Mouse (Mus musculus): ENCODE measurements at regions not wholly inside any gene's neighbourhood (a gene's known extent, or its start where the extent isn't known, plus 50 kb on each side); places are given as distances from the start of the nearest gene placed in this dataset.
A peak's percentile ranks its signal among the peaks of the same experiment; 100 is the strongest.

DNA sequence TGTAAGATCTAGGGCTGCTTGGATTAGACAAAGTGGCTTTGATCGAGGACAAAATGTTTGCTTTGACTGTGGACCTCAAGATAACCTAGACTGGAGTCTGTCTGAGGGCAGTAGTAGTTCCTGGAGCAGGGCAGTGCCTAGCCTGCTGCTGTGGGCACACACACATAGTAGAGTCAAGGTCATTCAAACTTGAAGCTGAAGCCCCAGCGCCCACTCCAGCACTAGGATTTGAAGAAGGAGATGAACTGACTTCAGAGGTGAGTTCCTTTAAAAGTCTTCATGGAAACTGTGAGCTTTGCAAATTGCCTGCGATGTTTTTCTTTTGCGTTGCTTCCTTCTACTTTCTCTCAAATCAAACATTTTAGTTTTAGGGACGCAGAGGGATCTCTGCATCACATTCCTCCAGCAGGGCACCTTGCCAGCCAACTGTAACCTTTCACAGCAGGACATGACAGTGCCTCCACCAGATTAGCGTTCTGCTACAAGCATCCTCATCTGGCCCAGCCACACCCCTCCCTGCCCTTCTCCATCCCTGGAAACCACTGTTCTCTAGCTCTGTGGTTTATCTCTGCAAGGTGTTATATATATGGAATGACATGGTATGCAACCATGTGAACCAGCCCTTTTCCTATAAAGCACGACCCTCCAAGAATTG, 377.3 kb upstream of the Gm10131 start:
- no peaks in the 10 kb centered on the region for H3K9me3 ChIP-seq
- 65% methylated on average over 7 of the region's 7 CpGs for WGBS

DNA sequence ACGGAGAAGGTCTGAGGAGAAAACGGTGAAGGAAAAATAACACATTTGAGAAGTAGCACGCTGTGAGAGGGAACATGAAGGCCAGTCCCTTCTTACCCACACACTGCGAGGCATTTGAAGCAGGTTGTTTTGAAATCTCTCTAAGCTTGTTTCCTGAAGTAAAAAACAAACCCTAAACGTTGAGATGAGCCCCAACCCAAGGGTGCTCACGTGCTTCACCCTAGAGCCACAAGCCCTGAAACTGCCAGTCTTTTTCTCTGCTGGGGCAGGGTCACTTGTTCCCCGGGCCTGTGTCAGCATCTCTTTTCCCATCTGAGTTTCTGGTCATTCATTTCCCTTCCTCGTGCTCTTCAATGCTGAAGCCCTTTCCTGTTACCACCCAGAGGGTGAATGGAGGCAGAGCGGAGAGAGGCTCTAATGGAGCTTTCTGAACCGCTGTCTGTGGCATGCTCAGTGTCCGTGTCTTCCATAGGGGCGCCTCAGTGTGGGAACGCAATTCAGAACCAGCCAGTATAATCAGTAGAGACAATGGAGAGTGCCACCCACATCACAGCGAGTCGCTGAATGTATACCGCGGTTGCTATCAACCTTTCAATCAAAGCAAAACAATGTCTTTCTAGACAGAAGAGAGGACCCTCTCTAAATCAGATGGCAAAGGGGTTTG, 375.0 kb upstream of the Gm10131 start:
- no peaks in the 10 kb centered on the region for H3K36me3 ChIP-seq
- H3K4me3 ChIP-seq (replicated peaks), result no peak overlapping the region
- no peak overlapping the region for H3K27ac ChIP-seq
- H3K27me3 ChIP-seq (replicated peaks), result no peaks in the 10 kb centered on the region
- WGBS, result 79% methylated on average over 17 of the region's 17 CpGs
- H3K9ac ChIP-seq, result no peak overlapping the region
- no peaks in the 10 kb centered on the region for H3K9me3 ChIP-seq
- H3K4me1 ChIP-seq (replicated peaks), result no peaks in the 10 kb centered on the region
- ATAC-seq, result no peak
- H3K4me2 ChIP-seq (replicated peaks), result no peak overlapping the region

More for the DNA sequence above, 377.3 kb upstream of the Gm10131 start:
- no peaks in the 10 kb centered on the region for H3K36me3 ChIP-seq
- H3K27me3 ChIP-seq (replicated peaks), result no peaks in the 10 kb centered on the region
- H3K27ac ChIP-seq, result no peak overlapping the region
- no peak overlapping the region for H3K9ac ChIP-seq
- H3K4me3 ChIP-seq (replicated peaks), result no peak overlapping the region
- no peaks in the 10 kb centered on the region for H3K4me1 ChIP-seq (replicated peaks)
- no peak overlapping the region for H3K4me2 ChIP-seq (replicated peaks)
- ATAC-seq, result no peak

DNA sequence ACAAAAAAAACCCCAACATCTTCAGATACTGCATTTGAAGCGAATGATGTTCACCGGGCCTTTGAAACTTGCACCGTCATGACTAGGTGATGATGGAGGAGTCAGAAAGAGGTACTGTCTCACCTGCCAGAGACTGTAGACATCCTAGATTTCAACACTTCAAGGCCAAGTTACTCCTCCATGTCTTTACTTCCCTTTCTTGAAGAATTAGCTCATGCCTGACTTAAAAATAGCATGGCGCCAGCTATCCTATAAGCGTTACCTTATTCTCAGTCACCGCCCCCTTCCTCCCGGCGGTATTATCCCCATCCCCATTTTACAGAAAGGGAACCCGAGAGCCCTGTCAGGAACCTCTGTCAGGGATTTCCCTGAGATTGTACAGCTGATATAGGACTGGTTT, 374.4 kb upstream of the Gm10131 start:
- no peak for ATAC-seq
- H3K4me1 ChIP-seq (replicated peaks), result no peaks in the 10 kb centered on the region
- no peak overlapping the region for H3K4me2 ChIP-seq (replicated peaks)
- no peaks in the 10 kb centered on the region for H3K9me3 ChIP-seq
- no peaks in the 10 kb centered on the region for H3K27me3 ChIP-seq (replicated peaks)
- WGBS, result 93% methylated on average over 9 of the region's 9 CpGs
- no peak overlapping the region for H3K4me3 ChIP-seq (replicated peaks)
- H3K36me3 ChIP-seq, result no peaks in the 10 kb centered on the region
- no peak overlapping the region for H3K9ac ChIP-seq
- no peak overlapping the region for H3K27ac ChIP-seq

DNA sequence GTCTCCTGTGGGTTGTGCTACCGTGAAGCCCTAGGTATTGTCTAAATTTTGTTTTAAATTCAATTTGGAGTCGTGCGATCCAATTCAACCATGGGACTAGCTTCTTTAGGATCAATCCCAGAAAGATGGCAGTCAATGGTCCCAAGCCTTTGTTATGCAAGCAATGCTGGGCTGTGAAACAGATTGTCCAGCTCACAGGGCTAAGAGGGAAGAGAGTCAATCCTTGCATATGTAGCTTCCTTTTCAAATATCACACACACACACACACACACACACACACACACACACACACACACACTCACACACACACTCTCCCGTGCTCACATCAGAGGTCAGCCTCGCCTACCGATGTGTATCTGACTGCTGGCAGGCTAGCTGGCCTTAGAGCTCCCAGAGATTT, 373.8 kb upstream of the Gm10131 start:
- no peak overlapping the region for H3K9ac ChIP-seq
- no peaks in the 10 kb centered on the region for H3K9me3 ChIP-seq
- no peak overlapping the region for H3K4me3 ChIP-seq (replicated peaks)
- H3K27me3 ChIP-seq (replicated peaks), result no peaks in the 10 kb centered on the region
- H3K36me3 ChIP-seq, result no peaks in the 10 kb centered on the region
- H3K27ac ChIP-seq, result no peak overlapping the region
- no peak overlapping the region for H3K4me2 ChIP-seq (replicated peaks)
- WGBS, result 85% methylated on average over 6 of the region's 6 CpGs
- ATAC-seq, result no peak; the same call in 1 of the 2 replicates
- H3K4me1 ChIP-seq (replicated peaks), result no peaks in the 10 kb centered on the region

DNA sequence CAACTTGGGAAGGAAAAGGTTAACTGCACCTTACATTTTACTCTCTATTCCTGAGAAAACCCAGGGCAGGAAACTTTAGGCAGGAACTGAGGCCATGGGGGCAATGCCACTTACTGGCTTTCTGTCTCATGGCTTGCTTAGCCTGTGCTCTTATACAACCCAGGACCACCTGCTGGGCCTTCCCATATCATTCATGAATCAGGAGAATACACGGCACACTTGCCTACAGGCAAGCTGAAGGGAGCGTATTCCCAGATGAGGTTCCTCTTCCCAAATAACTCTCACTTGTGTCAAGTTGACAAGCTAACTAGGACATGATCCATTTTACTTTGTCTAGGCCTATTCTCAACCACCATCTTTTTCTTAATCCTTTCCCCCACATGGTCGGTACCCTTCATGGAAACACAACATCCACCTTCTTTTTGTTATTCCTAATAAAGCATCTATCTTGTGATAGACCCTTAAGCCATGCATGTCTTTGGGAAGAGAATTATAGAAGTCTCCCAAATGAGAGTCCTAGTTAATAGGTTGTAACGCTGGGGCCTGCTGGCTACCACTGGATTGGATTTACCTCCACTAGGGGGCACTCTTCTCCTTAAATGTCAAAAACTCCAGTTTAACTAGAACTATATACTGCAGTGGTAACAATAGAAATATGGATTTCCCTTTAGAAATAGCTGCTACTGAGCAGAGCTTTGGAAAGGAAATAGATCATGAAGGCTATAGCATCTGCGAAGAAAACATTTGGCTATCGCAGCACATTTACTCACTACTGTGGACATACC, 373.2 kb upstream of the Gm10131 start:
- Histone ChIP-seq H3K4me1 (replicated peaks) (no peaks in the 10 kb centered on the region), H3K36me3 (no peaks in the 10 kb centered on the region), H3K27ac (no peak overlapping the region), H3K9ac (no peak overlapping the region), H3K4me2 (replicated peaks) (no peak overlapping the region), H3K9me3 (no peaks in the 10 kb centered on the region), H3K4me3 (replicated peaks) (no peak overlapping the region), H3K27me3 (replicated peaks) (no peaks in the 10 kb centered on the region)
- 53% methylated on average over 6 of the region's 6 CpGs for WGBS
- peak; percentile 74 for ATAC-seq

DNA sequence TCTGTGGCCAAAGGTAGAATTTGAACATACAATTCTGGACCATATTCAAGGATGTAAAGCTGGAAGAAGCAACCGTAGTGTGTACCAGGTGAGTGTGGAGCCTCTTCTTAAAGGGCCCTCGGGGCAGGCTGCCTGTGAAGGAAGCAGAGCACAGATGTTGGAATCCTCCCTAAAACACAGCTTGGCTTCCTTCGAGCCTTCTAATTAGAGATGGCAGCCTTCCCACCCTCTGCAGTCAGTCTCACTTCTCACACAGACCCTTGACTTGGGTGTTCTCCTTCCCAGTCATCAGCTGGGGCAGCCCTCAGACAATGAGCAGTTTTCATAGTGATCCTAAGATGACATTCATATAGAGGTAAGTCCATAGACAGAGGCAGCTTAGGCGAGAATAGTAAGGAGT, 371.7 kb upstream of the Gm10131 start:
- Histone ChIP-seq H3K4me1 (replicated peaks) (no peaks in the 10 kb centered on the region), H3K9me3 (no peaks in the 10 kb centered on the region), H3K9ac (no peak overlapping the region), H3K4me2 (replicated peaks) (no peak overlapping the region), H3K36me3 (no peaks in the 10 kb centered on the region), H3K27me3 (replicated peaks) (no peaks in the 10 kb centered on the region), H3K4me3 (replicated peaks) (no peak overlapping the region), H3K27ac (no peak overlapping the region)
- no peak for ATAC-seq
- 75% methylated on average over 4 of the region's 4 CpGs for WGBS

DNA sequence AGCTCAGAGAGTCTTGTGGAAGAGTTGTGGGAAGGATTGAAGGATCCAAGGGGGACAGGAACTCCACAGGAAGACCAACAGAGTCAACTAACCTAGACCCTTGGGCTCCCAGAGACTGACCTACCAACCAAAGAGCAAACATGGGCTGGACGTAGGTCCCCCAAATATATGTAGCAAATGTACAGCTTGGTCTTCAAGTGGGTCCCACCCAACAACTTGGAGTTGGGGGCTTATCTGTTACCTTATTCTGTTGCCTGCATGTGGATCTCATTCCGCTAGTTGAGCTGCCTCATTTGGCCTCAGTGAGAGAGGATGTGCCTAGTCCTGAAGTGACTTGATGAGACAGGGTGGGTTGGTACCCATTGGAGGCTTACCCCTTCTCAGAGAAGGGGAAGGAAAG, 371.1 kb upstream of the Gm10131 start:
- H3K4me2 ChIP-seq (replicated peaks), result no peak overlapping the region
- H3K27ac ChIP-seq, result no peak overlapping the region
- 98% methylated on average over 2 of the region's 2 CpGs for WGBS
- H3K36me3 ChIP-seq, result no peaks in the 10 kb centered on the region
- no peaks in the 10 kb centered on the region for H3K4me1 ChIP-seq (replicated peaks)
- no peak overlapping the region for H3K4me3 ChIP-seq (replicated peaks)
- no peaks in the 10 kb centered on the region for H3K27me3 ChIP-seq (replicated peaks)
- ATAC-seq, result no peak
- H3K9me3 ChIP-seq, result no peaks in the 10 kb centered on the region
- H3K9ac ChIP-seq, result no peak overlapping the region

DNA sequence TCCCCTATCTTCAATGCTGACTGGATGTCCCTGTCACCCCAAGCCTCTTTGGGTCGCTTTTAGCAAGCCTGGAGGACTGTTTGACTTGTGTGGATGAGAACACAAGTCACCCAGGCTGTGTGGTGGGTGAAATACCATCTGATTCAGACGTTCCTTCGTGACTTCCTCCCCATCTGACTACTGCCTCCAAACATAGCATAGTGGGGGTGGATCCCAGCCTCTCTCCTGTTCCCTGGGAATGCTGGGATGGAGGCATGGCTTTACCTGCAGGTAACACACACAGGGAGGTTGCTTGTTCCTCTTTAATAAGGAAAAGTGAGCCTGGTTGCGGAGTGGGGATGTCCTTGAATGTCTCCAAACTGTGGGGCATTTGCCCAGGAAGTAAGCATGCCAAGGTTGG, 369.0 kb upstream of the Gm10131 start:
- WGBS, result 74% methylated on average over 4 of the region's 4 CpGs
- Histone ChIP-seq H3K4me1 (replicated peaks) (no peaks in the 10 kb centered on the region), H3K36me3 (no peaks in the 10 kb centered on the region), H3K9me3 (no peaks in the 10 kb centered on the region), H3K9ac (no peak overlapping the region), H3K27me3 (replicated peaks) (no peaks in the 10 kb centered on the region), H3K4me3 (replicated peaks) (no peak overlapping the region), H3K27ac (no peak overlapping the region), H3K4me2 (replicated peaks) (no peak overlapping the region)
- no peak for ATAC-seq

DNA sequence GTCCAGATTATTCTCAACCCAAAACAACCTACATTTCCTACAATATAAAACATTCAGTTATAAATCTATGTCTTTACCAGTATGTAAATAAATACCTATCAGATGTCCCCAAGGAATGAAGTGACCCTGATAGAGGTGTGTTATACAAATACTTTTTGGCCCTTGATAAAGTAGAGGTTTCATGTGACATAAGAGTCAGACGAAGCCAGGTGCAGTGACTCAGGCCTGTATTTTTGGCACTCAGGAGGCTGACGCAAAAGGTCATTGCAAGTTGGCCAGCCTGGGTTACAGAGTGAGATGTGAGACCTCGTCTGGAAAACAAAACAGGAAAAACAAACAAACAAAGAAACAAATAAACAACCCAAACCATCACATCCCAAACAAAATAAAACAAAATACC, 367.4 kb upstream of the Gm10131 start:
- Histone ChIP-seq H3K27ac (no peak overlapping the region), H3K4me2 (replicated peaks) (no peak overlapping the region), H3K36me3 (no peaks in the 10 kb centered on the region), H3K4me3 (replicated peaks) (no peak overlapping the region), H3K9me3 (no peaks in the 10 kb centered on the region), H3K4me1 (replicated peaks) (0 out of 2 replicates have a peak, but pooled peaks cover 3% of the 10 kb centered on the region), H3K9ac (no peak overlapping the region), H3K27me3 (replicated peaks) (no peaks in the 10 kb centered on the region)
- 63% methylated on average over 3 of the region's 3 CpGs for WGBS
- ATAC-seq, result no peak

DNA sequence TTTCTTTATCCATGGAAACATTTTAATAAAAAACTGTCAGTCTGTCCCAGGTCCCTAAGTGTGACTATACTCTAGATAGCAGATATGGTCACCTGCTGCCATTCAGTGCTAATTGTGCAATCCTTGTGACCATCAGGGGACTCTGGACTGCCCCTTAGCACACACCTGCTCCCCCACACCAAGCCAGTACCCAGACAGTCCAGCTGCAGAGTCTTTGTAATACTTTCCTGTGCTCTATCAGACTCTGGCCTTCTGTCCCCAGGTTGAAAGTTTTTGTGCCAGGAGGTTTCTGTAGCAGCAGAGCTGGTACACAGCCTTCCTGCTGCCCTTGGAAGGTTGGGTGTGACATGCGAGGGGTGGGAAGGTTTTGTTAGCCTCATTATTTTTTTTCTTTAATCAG, 366.9 kb upstream of the Gm10131 start:
- no peak overlapping the region for H3K9ac ChIP-seq
- H3K27ac ChIP-seq, result no peak overlapping the region
- no peaks in the 10 kb centered on the region for H3K27me3 ChIP-seq (replicated peaks)
- WGBS, result 64% methylated on average over 1 of the region's 1 CpGs
- H3K9me3 ChIP-seq, result no peaks in the 10 kb centered on the region
- H3K4me3 ChIP-seq (replicated peaks), result no peak overlapping the region
- no peak for ATAC-seq
- H3K36me3 ChIP-seq, result no peaks in the 10 kb centered on the region
- 0 out of 2 replicates have a peak, but pooled peaks cover 6% of the 10 kb centered on the region for H3K4me1 ChIP-seq (replicated peaks)
- H3K4me2 ChIP-seq (replicated peaks), result no peak overlapping the region

DNA sequence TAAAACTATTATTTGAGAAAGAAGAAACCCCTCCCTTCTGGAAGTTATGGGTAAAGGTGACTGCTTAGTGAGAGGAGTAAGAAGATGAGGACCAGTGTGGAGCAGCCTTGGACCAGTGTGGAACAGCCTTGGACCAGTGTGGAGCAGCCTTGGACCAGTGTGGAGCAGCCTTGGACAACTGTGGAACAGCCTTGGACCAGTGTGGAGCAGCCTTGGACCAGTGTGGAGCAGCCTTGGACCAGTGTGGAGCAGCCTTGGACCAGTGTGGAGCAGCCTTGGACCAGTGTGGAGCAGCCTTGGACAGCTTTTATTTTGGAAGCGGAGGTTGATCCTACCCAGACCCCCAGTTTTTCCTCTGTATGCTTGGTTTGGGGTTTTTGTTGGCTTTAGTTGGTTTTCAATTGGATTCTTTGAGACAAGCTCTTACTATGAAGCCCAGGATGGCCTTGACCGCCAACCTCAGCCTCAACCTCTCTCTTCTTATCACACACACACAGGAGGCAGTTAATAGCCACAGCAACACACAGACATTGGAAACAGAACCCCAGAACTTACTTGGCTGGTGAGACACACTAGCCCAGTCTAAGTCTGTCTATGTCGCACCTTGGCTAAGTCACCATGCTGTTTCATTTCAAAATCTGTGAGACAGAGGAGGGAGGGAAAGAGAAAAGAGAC, 364.7 kb upstream of the Gm10131 start:
- Histone ChIP-seq H3K4me3 (replicated peaks) (no peak overlapping the region), H3K4me2 (replicated peaks) (no peak overlapping the region), H3K27ac (no peak overlapping the region), H3K9ac (no peak overlapping the region), H3K27me3 (replicated peaks) (no peaks in the 10 kb centered on the region), H3K9me3 (no peaks in the 10 kb centered on the region), H3K36me3 (no peaks in the 10 kb centered on the region), H3K4me1 (replicated peaks) (peaks cover 12% of the 10 kb centered on the region)
- 93% methylated on average over 3 of the region's 3 CpGs for WGBS
- no peak for ATAC-seq

DNA sequence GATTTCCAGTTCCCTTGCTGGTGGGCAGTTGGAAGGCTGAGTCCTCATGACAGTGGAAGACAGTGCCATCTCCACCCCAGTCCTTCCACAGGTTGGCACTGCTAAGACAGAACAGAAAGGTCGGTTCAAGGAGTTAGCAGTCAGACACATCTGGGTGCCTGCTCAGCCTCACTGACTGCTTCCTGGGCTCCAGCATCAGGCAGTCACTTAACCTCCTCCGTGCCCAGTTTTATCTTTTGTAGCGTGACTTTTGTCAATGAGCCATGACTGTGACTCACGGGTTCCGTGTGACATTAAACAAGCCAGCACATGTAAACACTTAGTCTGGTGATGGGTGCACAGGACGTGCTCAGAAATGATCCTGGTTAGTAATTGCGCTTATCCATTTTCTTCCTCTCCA, 363.1 kb upstream of the Gm10131 start:
- H3K27me3 ChIP-seq (replicated peaks), result no peaks in the 10 kb centered on the region
- H3K27ac ChIP-seq, result no peak overlapping the region
- H3K4me3 ChIP-seq (replicated peaks), result no peak overlapping the region
- no peak overlapping the region for H3K9ac ChIP-seq
- H3K4me2 ChIP-seq (replicated peaks), result no peak overlapping the region
- 57% methylated on average over 7 of the region's 7 CpGs for WGBS
- peaks cover 12% of the 10 kb centered on the region for H3K4me1 ChIP-seq (replicated peaks)
- no peaks in the 10 kb centered on the region for H3K36me3 ChIP-seq
- no peak for ATAC-seq
- no peaks in the 10 kb centered on the region for H3K9me3 ChIP-seq

All from intestine, embryonic 15.5 days (tissue).